Mouse (Mus musculus): ENCODE results near the gene Ccl1. TPM values are rescaled to one million over a fixed set of nuclear protein-coding genes. Genes with fewer than 3 reads are reported as not detected.

Ccl1 gene
- polyA plus RNA-seq, 1 experiment from 2014 or later, result not detected

- H3K4me1 ChIP-seq (ENCODE audit: control insufficient read depth, insufficient read depth, low read length), result no peaks in the 10 kb centered on the region
- WGBS, result 72% methylated on average over 7 of the region's 7 CpGs
- no peaks in the 10 kb centered on the region for H3K36me3 ChIP-seq (ENCODE audit: control insufficient read depth, insufficient read depth, low read length)
- ATAC-seq (ENCODE audit: low FRiP score, low TSS enrichment), result no peak
- no peaks in the 10 kb centered on the region for H3K9me3 ChIP-seq (ENCODE audit: control insufficient read depth, low read length)
- no peak overlapping the region for H3K27ac ChIP-seq (ENCODE audit: low read depth, low read length)
- H3K4me2 ChIP-seq (replicated peaks; ENCODE audit: low read depth, low read length), result no peak overlapping the region
- no peaks in the 10 kb centered on the region for H3K27me3 ChIP-seq (ENCODE audit: control insufficient read depth, insufficient read depth, low read length)
- no peak overlapping the region for H3K4me3 ChIP-seq (ENCODE audit: low read length)
- no peak overlapping the region for H3K9ac ChIP-seq (ENCODE audit: low read depth, low read length)
Measured at GRCm38 (mm10) chr11:82171316-82172071, 134.0 kb downstream of the Ccl1 start.

DNA sequence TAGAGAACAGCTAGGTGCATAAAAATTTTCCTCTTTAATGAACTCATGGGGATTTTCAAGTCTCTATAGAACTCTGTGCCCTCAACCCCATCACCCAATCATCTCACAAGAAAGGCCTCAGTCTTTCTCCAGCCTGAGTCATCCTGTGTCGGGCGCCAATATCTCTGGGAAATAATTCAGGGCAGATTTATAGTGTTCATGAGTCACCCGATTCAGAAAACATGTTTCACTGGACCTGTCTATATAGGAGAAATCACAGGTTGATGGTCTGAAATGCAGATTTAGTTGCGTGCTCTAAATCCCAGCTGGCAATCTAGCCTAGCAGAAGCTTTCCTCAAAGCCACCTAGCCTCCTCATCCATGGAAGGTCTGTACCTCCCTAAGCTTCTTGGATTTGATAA, 136.0 kb downstream of the Ccl1 start:
- Histone ChIP-seq H3K9ac (ENCODE audit: low read depth, low read length) (no peak overlapping the region), H3K4me2 (replicated peaks; ENCODE audit: low read depth, low read length) (no peak overlapping the region), H3K4me3 (ENCODE audit: low read length) (no peak overlapping the region), H3K27me3 (ENCODE audit: control insufficient read depth, insufficient read depth, low read length) (no peaks in the 10 kb centered on the region), H3K4me1 (ENCODE audit: control insufficient read depth, insufficient read depth, low read length) (no peaks in the 10 kb centered on the region), H3K36me3 (ENCODE audit: control insufficient read depth, insufficient read depth, low read length) (no peaks in the 10 kb centered on the region), H3K27ac (ENCODE audit: low read depth, low read length) (no peak overlapping the region), H3K9me3 (ENCODE audit: control insufficient read depth, low read length) (no peaks in the 10 kb centered on the region)
- no peak for ATAC-seq (ENCODE audit: low FRiP score, low TSS enrichment)
- WGBS, result 88% methylated on average over 4 of the region's 4 CpGs

DNA sequence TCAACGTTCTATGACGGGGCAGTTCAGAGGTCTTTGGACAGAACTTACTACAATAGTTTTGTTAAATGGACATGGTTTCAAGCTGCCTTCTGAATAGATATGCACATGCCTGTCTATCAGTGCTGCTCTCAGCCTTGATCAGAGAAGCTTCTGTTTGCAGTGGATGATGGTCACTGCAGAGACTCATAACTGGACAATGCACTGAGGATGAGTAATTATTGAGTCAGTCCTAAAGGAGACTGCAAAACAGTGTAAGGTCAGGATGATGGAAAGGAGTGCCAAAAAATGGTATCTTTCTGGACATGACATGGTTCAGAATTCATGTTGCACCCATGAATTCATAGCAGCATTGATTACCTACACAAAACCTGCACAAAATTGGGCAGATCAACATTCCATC, 137.2 kb downstream of the Ccl1 start:
- no peaks in the 10 kb centered on the region for H3K36me3 ChIP-seq (ENCODE audit: control insufficient read depth, insufficient read depth, low read length)
- ATAC-seq (ENCODE audit: low FRiP score, low TSS enrichment), result no peak
- H3K27ac ChIP-seq (ENCODE audit: low read depth, low read length), result no peak overlapping the region
- H3K9me3 ChIP-seq (ENCODE audit: control insufficient read depth, low read length), result no peaks in the 10 kb centered on the region
- H3K4me1 ChIP-seq (ENCODE audit: control insufficient read depth, insufficient read depth, low read length), result no peaks in the 10 kb centered on the region
- H3K9ac ChIP-seq (ENCODE audit: low read depth, low read length), result no peak overlapping the region
- H3K4me2 ChIP-seq (replicated peaks; ENCODE audit: low read depth, low read length), result no peak overlapping the region
- WGBS, result 97% methylated on average over 2 of the region's 2 CpGs
- H3K27me3 ChIP-seq (ENCODE audit: control insufficient read depth, insufficient read depth, low read length), result no peaks in the 10 kb centered on the region
- no peak overlapping the region for H3K4me3 ChIP-seq (ENCODE audit: low read length)

DNA sequence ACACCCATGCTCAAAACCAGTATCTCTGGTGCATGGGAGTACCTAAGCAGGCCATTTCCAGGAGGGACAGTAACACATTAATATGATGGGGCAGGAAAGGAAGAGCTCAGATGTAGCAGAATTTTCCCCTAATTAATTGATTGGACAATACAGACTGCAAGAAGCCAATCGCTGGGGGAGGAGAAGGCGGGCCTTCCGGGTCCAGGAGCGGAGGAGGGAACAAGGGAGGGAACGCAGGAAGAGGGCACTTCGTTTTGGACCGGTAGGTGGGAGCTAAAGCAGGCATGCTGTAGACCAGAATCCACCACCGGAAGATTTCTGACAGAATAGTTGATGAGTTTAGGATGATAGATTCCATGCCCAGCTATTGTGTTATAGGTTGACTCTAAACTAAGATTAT, 142.2 kb downstream of the Ccl1 start:
- Histone ChIP-seq H3K27me3 (ENCODE audit: control insufficient read depth, insufficient read depth, low read length) (no peaks in the 10 kb centered on the region), H3K27ac (ENCODE audit: low read depth, low read length) (no peak overlapping the region), H3K36me3 (ENCODE audit: control insufficient read depth, insufficient read depth, low read length) (no peaks in the 10 kb centered on the region), H3K9ac (ENCODE audit: low read depth, low read length) (no peak overlapping the region), H3K9me3 (ENCODE audit: control insufficient read depth, low read length) (no peaks in the 10 kb centered on the region), H3K4me2 (replicated peaks; ENCODE audit: low read depth, low read length) (no peak overlapping the region), H3K4me3 (ENCODE audit: low read length) (no peak overlapping the region), H3K4me1 (ENCODE audit: control insufficient read depth, insufficient read depth, low read length) (no peaks in the 10 kb centered on the region)
- no peak for ATAC-seq (ENCODE audit: low FRiP score, low TSS enrichment)
- whole genome bisulfite sequencing, result 75% methylated on average over 8 of the region's 8 CpGs

GRCm38 (mm10) chr11:82159126-82159525, 146.4 kb downstream of the Ccl1 start:
- H3K4me1 ChIP-seq (ENCODE audit: control insufficient read depth, insufficient read depth, low read length), result no peaks in the 10 kb centered on the region
- ATAC-seq (ENCODE audit: low FRiP score, low TSS enrichment), result no peak
- H3K9ac ChIP-seq (ENCODE audit: low read depth, low read length), result no peak overlapping the region
- no peaks in the 10 kb centered on the region for H3K36me3 ChIP-seq (ENCODE audit: control insufficient read depth, insufficient read depth, low read length)
- H3K4me2 ChIP-seq (replicated peaks; ENCODE audit: low read depth, low read length), result no peak overlapping the region
- no peak overlapping the region for H3K4me3 ChIP-seq (ENCODE audit: low read length)
- H3K27ac ChIP-seq (ENCODE audit: low read depth, low read length), result no peak overlapping the region
- WGBS, result 92% methylated on average over 2 of the region's 2 CpGs
- H3K9me3 ChIP-seq (ENCODE audit: control insufficient read depth, low read length), result no peaks in the 10 kb centered on the region
- no peaks in the 10 kb centered on the region for H3K27me3 ChIP-seq (ENCODE audit: control insufficient read depth, insufficient read depth, low read length)

- H3K27ac ChIP-seq (ENCODE audit: low read depth, low read length), result peak overlapping the region; percentile 74; the same call in 1 of the 2 replicates
- ATAC-seq (ENCODE audit: low FRiP score, low TSS enrichment), result peak; percentile 88; the same call in 1 of the 2 replicates
Measured at GRCm38 (mm10) chr11:82139492-82140094, 165.9 kb downstream of the Ccl1 start.

DNA sequence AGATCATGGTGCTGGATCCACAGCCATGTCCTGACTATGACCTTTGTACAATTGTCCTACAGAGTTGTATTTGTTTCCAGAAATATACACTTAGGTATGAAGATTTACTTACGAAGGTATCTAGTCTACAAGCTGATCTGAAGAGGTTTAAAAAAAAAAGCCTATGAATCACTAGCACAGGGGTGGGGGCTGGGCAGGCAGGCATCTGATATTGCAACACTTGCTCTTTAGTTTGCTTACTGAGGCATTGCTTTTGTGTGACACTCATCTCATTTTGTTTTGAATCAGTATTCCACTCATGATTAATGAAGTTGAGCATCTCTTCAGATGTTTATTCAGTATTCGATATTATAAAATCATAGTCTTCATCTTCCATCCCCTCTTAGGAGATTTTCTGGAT, 169.3 kb downstream of the Ccl1 start:
- 0 out of 2 replicates have a peak, but pooled peaks cover 5% of the 10 kb centered on the region for H3K4me1 ChIP-seq (ENCODE audit: control insufficient read depth, insufficient read depth, low read length)
- WGBS, result 96% methylated on average over 2 of the region's 2 CpGs
- H3K27me3 ChIP-seq (ENCODE audit: control insufficient read depth, insufficient read depth, low read length), result no peaks in the 10 kb centered on the region
- no peaks in the 10 kb centered on the region for H3K9me3 ChIP-seq (ENCODE audit: control insufficient read depth, low read length)
- no peak overlapping the region for H3K4me2 ChIP-seq (replicated peaks; ENCODE audit: low read depth, low read length)
- ATAC-seq (ENCODE audit: low FRiP score, low TSS enrichment), result no peak
- H3K4me3 ChIP-seq (ENCODE audit: low read length), result no peak overlapping the region
- H3K27ac ChIP-seq (ENCODE audit: low read depth, low read length), result no peak overlapping the region
- no peaks in the 10 kb centered on the region for H3K36me3 ChIP-seq (ENCODE audit: control insufficient read depth, insufficient read depth, low read length)
- no peak overlapping the region for H3K9ac ChIP-seq (ENCODE audit: low read depth, low read length)

More at GRCm38 (mm10) chr11:82139492-82140094, 165.9 kb downstream of the Ccl1 start:
- no peaks in the 10 kb centered on the region for H3K9me3 ChIP-seq (ENCODE audit: control insufficient read depth, low read length)
- no peak overlapping the region for H3K4me3 ChIP-seq (ENCODE audit: low read length)
- H3K27me3 ChIP-seq (ENCODE audit: control insufficient read depth, insufficient read depth, low read length), result no peaks in the 10 kb centered on the region
- no peak overlapping the region for H3K4me2 ChIP-seq (replicated peaks; ENCODE audit: low read depth, low read length)
- H3K4me1 ChIP-seq (ENCODE audit: control insufficient read depth, insufficient read depth, low read length), result 0 out of 2 replicates have a peak, but pooled peaks cover 5% of the 10 kb centered on the region
- H3K9ac ChIP-seq (ENCODE audit: low read depth, low read length), result no peak overlapping the region
- H3K36me3 ChIP-seq (ENCODE audit: control insufficient read depth, insufficient read depth, low read length), result no peaks in the 10 kb centered on the region
- 23% methylated on average over 7 of the region's 7 CpGs for WGBS

DNA sequence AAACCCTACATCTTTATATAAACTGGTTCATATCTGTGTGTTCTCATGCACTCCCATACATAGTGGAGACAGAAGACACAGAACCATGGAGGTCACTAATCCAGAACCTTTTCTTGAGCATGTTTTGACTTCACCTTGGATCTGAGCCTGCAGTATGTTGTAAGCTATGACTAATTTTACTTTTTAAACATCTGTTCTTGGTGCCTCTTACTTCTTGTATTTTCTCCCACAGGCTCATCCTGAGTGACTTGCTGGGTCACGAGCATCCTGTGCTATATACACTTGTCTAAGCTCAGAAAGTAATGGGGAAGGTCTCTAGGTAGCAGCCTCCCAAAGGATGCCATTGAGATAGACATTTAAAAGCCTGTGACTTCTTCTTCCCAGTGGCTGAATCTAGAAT, 172.5 kb downstream of the Ccl1 start:
- ATAC-seq (ENCODE audit: low FRiP score, low TSS enrichment), result no peak
- Histone ChIP-seq H3K4me3 (ENCODE audit: low read length) (no peak overlapping the region), H3K9me3 (ENCODE audit: control insufficient read depth, low read length) (no peaks in the 10 kb centered on the region), H3K9ac (ENCODE audit: low read depth, low read length) (no peak overlapping the region), H3K4me1 (ENCODE audit: control insufficient read depth, insufficient read depth, low read length) (no peaks in the 10 kb centered on the region), H3K27ac (ENCODE audit: low read depth, low read length) (no peak overlapping the region), H3K36me3 (ENCODE audit: control insufficient read depth, insufficient read depth, low read length) (no peaks in the 10 kb centered on the region), H3K27me3 (ENCODE audit: control insufficient read depth, insufficient read depth, low read length) (no peaks in the 10 kb centered on the region), H3K4me2 (replicated peaks; ENCODE audit: low read depth, low read length) (no peak overlapping the region)
- WGBS, result 89% methylated on average over 1 of the region's 1 CpGs
